Mouse (Mus musculus): ENCODE measurements at regions not wholly inside any gene's neighbourhood (a gene's known extent, or its start where the extent isn't known, plus 50 kb on each side); places are given as distances from the start of the nearest gene placed in this dataset.

- DNase-seq = no peak
Measured at GRCm38 (mm10) chr13:63700747-63701146, 114.3 kb upstream of the Ercc6l2 start.

GRCm38 (mm10) chr13:63701199-63702175 lies 113.6 kb upstream of the Ercc6l2 start:
- peak in 1 of 2 experiments; percentile 4 for DNase-seq

- no peak for DNase-seq
Measured at GRCm38 (mm10) chr13:63708567-63708966, 106.5 kb upstream of the Ercc6l2 start.

- DNase-seq = no peak
Measured at GRCm38 (mm10) chr13:63713137-63713536, 101.9 kb upstream of the Ercc6l2 start.

- no peak for DNase-seq
Measured at GRCm38 (mm10) chr13:63716498-63716897, 98.5 kb upstream of the Ercc6l2 start.

GRCm38 (mm10) chr13:63717249-63717648 lies 97.8 kb upstream of the Ercc6l2 start:
- DNase-seq = no peak

GRCm38 (mm10) chr13:63718782-63719181 lies 96.3 kb upstream of the Ercc6l2 start:
- no peak for DNase-seq

- DNase-seq = no peak
Measured at GRCm38 (mm10) chr13:63719351-63720207, 95.5 kb upstream of the Ercc6l2 start.

GRCm38 (mm10) chr13:63720610-63721009 lies 94.4 kb upstream of the Ercc6l2 start:
- no peak for DNase-seq

GRCm38 (mm10) chr13:63721011-63721625 lies 93.9 kb upstream of the Ercc6l2 start:
- no peak for DNase-seq

- no peak for DNase-seq
Measured at GRCm38 (mm10) chr13:63724293-63724692, 90.7 kb upstream of the Ercc6l2 start.

GRCm38 (mm10) chr13:63724843-63725582 lies 90.0 kb upstream of the Ercc6l2 start:
- no peak for DNase-seq

- no peak for DNase-seq
Measured at GRCm38 (mm10) chr13:63726035-63726434, 89.0 kb upstream of the Ercc6l2 start.

- DNase-seq = no peak
Measured at GRCm38 (mm10) chr13:63726509-63726908, 88.5 kb upstream of the Ercc6l2 start.

GRCm38 (mm10) chr13:63735739-63736138 lies 79.3 kb upstream of the Ercc6l2 start:
- no peak for DNase-seq

GRCm38 (mm10) chr13:63741879-63742278 lies 73.2 kb upstream of the Ercc6l2 start:
- DNase-seq = no peak

- no peak for DNase-seq
Measured at GRCm38 (mm10) chr13:63748788-63749187, 66.3 kb upstream of the Ercc6l2 start.

- no peak for DNase-seq
Measured at GRCm38 (mm10) chr13:63749997-63750396, 65.0 kb upstream of the Ercc6l2 start.

- DNase-seq = no peak
Measured at GRCm38 (mm10) chr13:63751196-63751595, 63.8 kb upstream of the Ercc6l2 start.

GRCm38 (mm10) chr13:63757061-63757460 lies 58.0 kb upstream of the Ercc6l2 start:
- DNase-seq = no peak

GRCm38 (mm10) chr13:63761542-63761941 lies 53.5 kb upstream of the Ercc6l2 start:
- DNase-seq = no peak

Measured in spleen, adult 18-20 months (tissue).